ENCODE assay signal across 27 mouse cellular contexts in genomic region chr2:8818127-8818526, GRCm38 (mm10).
DNase-seq lines count a peak whose midpoint lies in the region; ATAC-seq and TF ChIP-seq lines count a peak whose summit lies in the region.
"Had no signal": no experiment of that assay in that cellular context is flagged by ENCODE, and none has a peak within 500 bp of the region (broad histone marks: within the 10 kb centered on the region; RNA-seq: fewer than 3 reads in every experiment).

No protein-coding gene starts in this region.

- TF ChIP-seq CTCF in lung, postnatal 0 days (IDR thresholded peaks at IDR 0.05) = no peak
- TF ChIP-seq CTCF in thymus, adult 2 months (IDR thresholded peaks at IDR 0.05; ENCODE audit: borderline replicate concordance, control insufficient read depth, extremely low read depth, insufficient read depth, low read length, poor library complexity) = no peak

- no peaks in the 10 kb centered on the region for H3K9me3 ChIP-seq in lung, postnatal 0 days (ENCODE audit: low read length)
- H3K9me3 ChIP-seq: embryonic facial prominence, embryonic 13.5 days; forebrain, embryonic 13.5 days; heart, embryonic 13.5 days; hindbrain, embryonic 13.5 days; limb, embryonic 13.5 days; liver, embryonic 13.5 days; midbrain, embryonic 10.5 days had no signal

- no peak overlapping the region for H3K4me3 ChIP-seq in lung, postnatal 0 days (ENCODE audit: low read depth, low read length)
- no peak overlapping the region for H3K4me3 ChIP-seq in thymus, adult 2 months (ENCODE audit: control insufficient read depth, insufficient read depth, low read length)
- H3K4me3 ChIP-seq: embryonic facial prominence, embryonic 13.5 days; forebrain, embryonic 13.5 days; heart, adult 2 months; heart, embryonic 13.5 days; hindbrain, embryonic 13.5 days; limb, embryonic 13.5 days; liver, embryonic 13.5 days; midbrain, embryonic 10.5 days had no signal

- H3K4me2 ChIP-seq in lung, postnatal 0 days (replicated peaks; ENCODE audit: low read depth, low read length) = no peak overlapping the region
- H3K4me2 ChIP-seq: embryonic facial prominence, embryonic 13.5 days; forebrain, embryonic 13.5 days; heart, embryonic 13.5 days; hindbrain, embryonic 13.5 days; limb, embryonic 13.5 days; liver, embryonic 13.5 days had no signal

- H3K27ac ChIP-seq in lung, postnatal 0 days (ENCODE audit: low read length) = no peak overlapping the region
- no peak overlapping the region for H3K27ac ChIP-seq in thymus, adult 2 months (ENCODE audit: control insufficient read depth, insufficient read depth, low read length)
- H3K27ac ChIP-seq: embryonic facial prominence, embryonic 13.5 days; forebrain, embryonic 13.5 days; heart, adult 2 months; heart, embryonic 13.5 days; hindbrain, embryonic 13.5 days; limb, embryonic 13.5 days; liver, embryonic 13.5 days; macrophage; midbrain, embryonic 10.5 days had no signal

- no peaks in the 10 kb centered on the region for H3K36me3 ChIP-seq in lung, postnatal 0 days (ENCODE audit: insufficient read depth, low read length)
- no peaks in the 10 kb centered on the region for H3K36me3 ChIP-seq in thymus, adult 2 months (ENCODE audit: control insufficient read depth, insufficient read depth, low read length)
- H3K36me3 ChIP-seq: embryonic facial prominence, embryonic 13.5 days; heart, embryonic 13.5 days; hindbrain, embryonic 13.5 days; limb, embryonic 13.5 days; liver, embryonic 13.5 days; midbrain, embryonic 10.5 days had no signal

- no peak overlapping the region for H3K9ac ChIP-seq in lung, postnatal 0 days (replicated peaks; ENCODE audit: low read depth)
- H3K9ac ChIP-seq: embryonic facial prominence, embryonic 13.5 days; forebrain, embryonic 13.5 days; heart, embryonic 13.5 days; hindbrain, embryonic 13.5 days; limb, embryonic 13.5 days; liver, embryonic 13.5 days had no signal

- DNase-seq in embryo, embryonic 10 days (ENCODE audit: low spot score) = peak; percentile 20
- no peak for DNase-seq in embryo, embryonic 9.5 days (ENCODE audit: extremely low spot score)
- DNase-seq in kidney, postnatal 10 days = peak; percentile 4
- no peak for DNase-seq in kidney, postnatal 36 days
- peak; percentile 28 for DNase-seq in lung, postnatal 0 days (ENCODE audit: low spot score)
- no peak for DNase-seq in lung, postnatal 36 days
- peak; percentile 27 for DNase-seq in mesoderm, embryonic 11.5 days (ENCODE audit: low read depth, low spot score)
- no peak for DNase-seq in thymus, adult 2 months
- DNase-seq: adrenal gland, postnatal 25 days; cerebellum, adult 8-10 months; cerebellum, postnatal 36 days; gastrocnemius, postnatal 36 days; heart, adult 2 months; layer of hippocampus, postnatal 36 days; liver, embryonic 13.5 days; right cerebral cortex, postnatal 25 days; spleen, adult 18-20 months; thymus, postnatal 14 days had no signal

- TF ChIP-seq EP300 in lung, postnatal 0 days (IDR thresholded peaks at IDR 0.05) = no peak

- no peaks in the 10 kb centered on the region for H3K4me1 ChIP-seq in lung, postnatal 0 days (ENCODE audit: insufficient read depth, low read depth, low read length)
- no peaks in the 10 kb centered on the region for H3K4me1 ChIP-seq in thymus, adult 2 months (replicated peaks; ENCODE audit: control insufficient read depth, insufficient read depth, low read length)
- H3K4me1 ChIP-seq: embryonic facial prominence, embryonic 13.5 days; forebrain, embryonic 13.5 days; heart, embryonic 13.5 days; hindbrain, embryonic 13.5 days; limb, embryonic 13.5 days; liver, embryonic 13.5 days; midbrain, embryonic 10.5 days had no signal

- no peak for ATAC-seq in lung, postnatal 0 days
- ATAC-seq: CD4-positive, CD25-positive, alpha-beta regulatory T cell, adult 4 months; forebrain, embryonic 13.5 days; midbrain, embryonic 16.5 days had no signal

- no peaks in the 10 kb centered on the region for H3K27me3 ChIP-seq in lung, postnatal 0 days (replicated peaks; ENCODE audit: insufficient read depth, low read length)
- H3K27me3 ChIP-seq in thymus, adult 2 months (ENCODE audit: control insufficient read depth, insufficient read depth, low read length) = no peaks in the 10 kb centered on the region
- H3K27me3 ChIP-seq: embryonic facial prominence, embryonic 13.5 days; forebrain, embryonic 13.5 days; heart, embryonic 13.5 days; hindbrain, embryonic 13.5 days; limb, embryonic 13.5 days; liver, embryonic 13.5 days had no signal

- 24% methylated on average over 5 of the region's 5 CpGs for WGBS in lung, postnatal 0 days
- 20% methylated on average over 5 of the region's 5 CpGs for WGBS in thymus, adult 2 months

- TF ChIP-seq POLR2A in thymus, adult 2 months (IDR thresholded peaks at IDR 0.05; ENCODE audit: control insufficient read depth, extremely low read depth, insufficient read depth, low read length, poor library complexity) = no peak

Comparison
In these comparisons a context has a peak if more than half of its experiments do, and no peak if none do; other contexts are left out.
1. DNase-seq: peak in embryo, embryonic 10 days (single experiment), kidney, postnatal 10 days (single experiment), lung, postnatal 0 days (single experiment) and mesoderm, embryonic 11.5 days (single experiment); none in embryo, embryonic 9.5 days (single experiment), kidney, postnatal 36 days (0 of 2), lung, postnatal 36 days (single experiment) and thymus, adult 2 months (single experiment).